Mouse (Mus musculus): ENCODE measurements around the gene Cntnap2. TPM values are rescaled to one million over a fixed set of nuclear protein-coding genes. Genes with fewer than 3 reads are reported as not detected.

Gene Cntnap2
- polyA plus RNA-seq, 1 experiment from 2014 or later, result 48.2 TPM

DNA sequence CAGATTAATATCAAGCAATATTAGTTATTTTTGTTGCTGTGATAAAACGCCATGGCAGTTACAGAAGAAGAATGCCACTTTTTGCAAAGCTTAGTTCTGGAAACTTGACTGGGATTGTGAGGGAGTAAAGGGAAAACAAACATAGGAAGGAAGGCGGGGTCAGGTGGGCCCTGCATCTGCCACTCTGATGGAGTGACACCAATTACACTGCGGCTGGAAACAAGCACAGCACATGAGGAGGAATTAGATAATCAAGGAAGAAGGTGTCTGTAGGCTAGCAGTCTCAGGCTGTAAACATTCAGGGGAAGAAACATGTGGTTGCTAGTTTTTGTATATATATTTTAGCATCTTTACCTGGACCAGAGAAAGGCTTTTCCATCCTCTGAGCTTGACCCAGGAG, 2233.3 kb downstream of the Cntnap2 start:
- Histone ChIP-seq H3K9me3 (ENCODE audit: control insufficient read depth, low read length) (no peaks in the 10 kb centered on the region), H3K4me3 (ENCODE audit: low read length) (no peak overlapping the region), H3K36me3 (ENCODE audit: control insufficient read depth, insufficient read depth, low read length) (no peaks in the 10 kb centered on the region), H3K27me3 (replicated peaks; ENCODE audit: control insufficient read depth, insufficient read depth, low read length) (no peaks in the 10 kb centered on the region), H3K27ac (ENCODE audit: low read depth, low read length) (no peak overlapping the region), H3K4me1 (ENCODE audit: control insufficient read depth, insufficient read depth, low read depth, low read length) (peaks cover under 1% of the 10 kb centered on the region; the same call in 1 of the 2 replicates), H3K4me2 (ENCODE audit: low read length) (no peak overlapping the region), H3K9ac (ENCODE audit: low read depth, low read length) (no peak overlapping the region)
- WGBS, result 63% methylated on average over 3 of the region's 3 CpGs
- ATAC-seq, result no peak

DNA sequence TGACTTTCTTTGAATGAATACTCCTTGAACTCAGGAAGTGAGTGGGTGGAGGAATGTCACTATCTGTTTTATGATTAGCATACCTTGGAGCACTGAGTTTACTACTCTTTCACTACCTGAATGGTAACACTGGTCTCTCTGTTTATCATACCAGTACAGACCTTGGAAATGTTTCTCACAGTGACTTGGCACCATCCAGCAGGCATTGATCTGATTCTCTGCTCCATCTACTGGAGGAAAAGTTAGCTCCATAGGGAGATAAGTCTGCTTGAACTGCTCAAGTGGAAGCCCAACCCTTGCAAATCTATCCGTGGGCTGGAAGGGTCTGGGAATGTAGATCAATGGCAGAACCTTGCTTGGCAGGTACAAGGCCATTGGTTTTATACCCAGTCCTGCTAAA, 2235.3 kb downstream of the Cntnap2 start:
- Histone ChIP-seq H3K4me2 (ENCODE audit: low read length) (no peak overlapping the region), H3K36me3 (ENCODE audit: control insufficient read depth, insufficient read depth, low read length) (peaks cover 4% of the 10 kb centered on the region; the same call in 1 of the 2 replicates), H3K27me3 (replicated peaks; ENCODE audit: control insufficient read depth, insufficient read depth, low read length) (no peaks in the 10 kb centered on the region), H3K4me3 (ENCODE audit: low read length) (no peak overlapping the region), H3K4me1 (ENCODE audit: control insufficient read depth, insufficient read depth, low read depth, low read length) (no peaks in the 10 kb centered on the region), H3K9me3 (ENCODE audit: control insufficient read depth, low read length) (no peaks in the 10 kb centered on the region), H3K9ac (ENCODE audit: low read depth, low read length) (no peak overlapping the region), H3K27ac (ENCODE audit: low read depth, low read length) (no peak overlapping the region)
- ATAC-seq, result no peak
- whole genome bisulfite sequencing, result 43% methylated on average over 1 of the region's 1 CpGs

DNA sequence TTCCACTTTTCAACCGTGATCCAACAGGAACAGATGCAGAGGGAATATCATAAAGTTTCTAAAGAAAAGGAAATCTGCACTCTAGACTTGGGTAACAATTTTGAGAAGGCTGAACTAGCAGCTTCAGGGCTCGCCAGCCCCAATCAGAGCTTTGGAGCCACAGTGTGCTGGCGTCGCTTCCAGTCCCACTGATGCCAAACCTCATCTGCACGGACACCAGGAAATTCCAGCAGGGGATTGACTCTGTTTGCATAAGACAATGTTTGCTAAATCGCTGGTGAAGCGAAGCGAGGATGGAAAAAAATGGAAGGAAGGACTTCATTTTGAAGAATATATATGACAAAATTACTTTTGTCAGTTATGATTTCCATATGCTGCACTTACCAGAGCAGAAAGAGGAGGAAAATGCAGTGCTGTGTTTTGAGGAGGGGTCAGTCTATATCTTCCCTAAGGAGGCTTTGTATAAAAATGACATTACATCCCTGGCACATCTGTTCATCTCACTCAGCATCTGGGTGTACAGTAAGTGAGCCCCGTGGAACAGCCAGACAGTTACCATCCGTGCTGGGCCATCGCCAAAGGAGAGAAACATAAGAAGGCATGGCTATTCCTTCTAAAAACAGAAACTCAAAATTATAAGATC, 2245.8 kb downstream of the Cntnap2 start:
- WGBS, result 60% methylated on average over 11 of the region's 11 CpGs
- Histone ChIP-seq H3K4me3 (ENCODE audit: low read length) (no peak overlapping the region), H3K9me3 (ENCODE audit: control insufficient read depth, low read length) (no peaks in the 10 kb centered on the region), H3K4me2 (ENCODE audit: low read length) (no peak overlapping the region), H3K27ac (ENCODE audit: low read depth, low read length) (no peak overlapping the region), H3K9ac (ENCODE audit: low read depth, low read length) (no peak overlapping the region), H3K27me3 (replicated peaks; ENCODE audit: control insufficient read depth, insufficient read depth, low read length) (no peaks in the 10 kb centered on the region), H3K4me1 (ENCODE audit: control insufficient read depth, insufficient read depth, low read depth, low read length) (no peaks in the 10 kb centered on the region), H3K36me3 (ENCODE audit: control insufficient read depth, insufficient read depth, low read length) (no peaks in the 10 kb centered on the region)
- ATAC-seq, result no peak

DNA sequence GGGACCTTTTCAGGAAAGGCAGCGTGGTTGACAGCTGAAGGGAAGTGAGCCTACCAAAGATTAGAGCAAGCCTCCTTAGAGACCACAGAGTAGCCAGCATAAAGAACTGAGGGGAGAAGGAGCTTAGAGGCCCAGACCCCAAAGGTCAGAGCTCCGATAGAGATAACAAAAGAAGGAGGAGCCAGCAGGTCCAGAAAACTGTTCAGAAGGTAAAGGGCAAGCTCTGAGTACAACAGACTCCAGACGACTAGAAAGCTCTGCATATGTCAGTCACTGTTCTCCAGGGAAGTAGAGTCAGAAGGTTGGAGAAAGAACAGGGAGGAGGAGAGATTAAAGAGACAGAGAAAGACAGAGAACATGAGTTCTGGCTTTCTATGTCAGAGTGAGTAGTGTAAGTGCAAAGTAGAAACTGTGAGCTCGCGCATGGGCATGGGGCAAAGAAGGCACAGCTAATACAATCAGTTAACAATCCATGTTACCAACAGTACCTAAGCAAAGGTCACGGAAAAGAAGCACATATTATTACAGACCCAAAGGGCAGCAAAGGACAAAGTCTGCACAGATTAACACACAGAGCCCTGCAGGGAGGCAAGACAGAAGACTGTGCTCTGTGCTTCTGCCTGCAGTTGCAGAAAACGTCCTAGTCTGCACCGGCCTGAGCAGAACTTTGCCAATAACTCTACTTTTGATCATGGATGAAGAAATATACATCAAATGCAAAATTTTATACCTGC, 2247.1 kb downstream of the Cntnap2 start:
- no peak overlapping the region for H3K27ac ChIP-seq (ENCODE audit: low read depth, low read length)
- H3K9ac ChIP-seq (ENCODE audit: low read depth, low read length), result no peak overlapping the region
- 51% methylated on average over 8 of the region's 8 CpGs for WGBS
- H3K9me3 ChIP-seq (ENCODE audit: control insufficient read depth, low read length), result no peaks in the 10 kb centered on the region
- H3K36me3 ChIP-seq (ENCODE audit: control insufficient read depth, insufficient read depth, low read length), result no peaks in the 10 kb centered on the region
- H3K4me3 ChIP-seq (ENCODE audit: low read length), result no peak overlapping the region
- no peak overlapping the region for H3K4me2 ChIP-seq (ENCODE audit: low read length)
- H3K4me1 ChIP-seq (ENCODE audit: control insufficient read depth, insufficient read depth, low read depth, low read length), result no peaks in the 10 kb centered on the region
- ATAC-seq, result 0 out of 2 replicates have a peak, but pooled peaks have one; percentile 30
- no peaks in the 10 kb centered on the region for H3K27me3 ChIP-seq (replicated peaks; ENCODE audit: control insufficient read depth, insufficient read depth, low read length)

DNA sequence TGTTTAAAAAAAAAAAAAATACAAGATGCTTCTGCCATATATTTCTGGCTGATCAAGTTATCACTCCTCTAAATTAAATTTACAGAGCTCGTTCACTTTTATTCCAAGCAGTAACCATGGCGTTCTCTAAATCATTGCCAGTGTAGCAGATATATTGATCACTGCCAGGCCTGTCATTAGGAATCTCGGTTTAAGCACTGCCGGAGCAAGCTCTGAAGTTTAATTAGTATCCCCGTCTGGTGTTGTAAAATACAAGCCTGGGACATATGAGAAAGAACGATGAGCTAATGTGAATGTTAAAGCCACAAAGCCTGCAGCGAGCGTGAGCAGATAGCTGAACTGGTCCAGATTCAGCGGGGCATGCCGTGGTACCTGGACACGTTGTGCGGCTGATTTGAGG, 2247.8 kb downstream of the Cntnap2 start:
- H3K4me3 ChIP-seq (ENCODE audit: low read length), result no peak overlapping the region
- H3K4me2 ChIP-seq (ENCODE audit: low read length), result peak overlapping the region; percentile 33
- no peak overlapping the region; the same call in 1 of the 2 replicates for H3K9ac ChIP-seq (ENCODE audit: low read depth, low read length)
- 0 out of 2 replicates have a peak, but pooled peaks have one; percentile 37 for ATAC-seq
- no peaks in the 10 kb centered on the region for H3K27me3 ChIP-seq (replicated peaks; ENCODE audit: control insufficient read depth, insufficient read depth, low read length)
- H3K9me3 ChIP-seq (ENCODE audit: control insufficient read depth, low read length), result no peaks in the 10 kb centered on the region
- no peak overlapping the region for H3K27ac ChIP-seq (ENCODE audit: low read depth, low read length)
- H3K36me3 ChIP-seq (ENCODE audit: control insufficient read depth, insufficient read depth, low read length), result no peaks in the 10 kb centered on the region
- WGBS, result 61% methylated on average over 12 of the region's 12 CpGs
- H3K4me1 ChIP-seq (ENCODE audit: control insufficient read depth, insufficient read depth, low read depth, low read length), result no peaks in the 10 kb centered on the region

DNA sequence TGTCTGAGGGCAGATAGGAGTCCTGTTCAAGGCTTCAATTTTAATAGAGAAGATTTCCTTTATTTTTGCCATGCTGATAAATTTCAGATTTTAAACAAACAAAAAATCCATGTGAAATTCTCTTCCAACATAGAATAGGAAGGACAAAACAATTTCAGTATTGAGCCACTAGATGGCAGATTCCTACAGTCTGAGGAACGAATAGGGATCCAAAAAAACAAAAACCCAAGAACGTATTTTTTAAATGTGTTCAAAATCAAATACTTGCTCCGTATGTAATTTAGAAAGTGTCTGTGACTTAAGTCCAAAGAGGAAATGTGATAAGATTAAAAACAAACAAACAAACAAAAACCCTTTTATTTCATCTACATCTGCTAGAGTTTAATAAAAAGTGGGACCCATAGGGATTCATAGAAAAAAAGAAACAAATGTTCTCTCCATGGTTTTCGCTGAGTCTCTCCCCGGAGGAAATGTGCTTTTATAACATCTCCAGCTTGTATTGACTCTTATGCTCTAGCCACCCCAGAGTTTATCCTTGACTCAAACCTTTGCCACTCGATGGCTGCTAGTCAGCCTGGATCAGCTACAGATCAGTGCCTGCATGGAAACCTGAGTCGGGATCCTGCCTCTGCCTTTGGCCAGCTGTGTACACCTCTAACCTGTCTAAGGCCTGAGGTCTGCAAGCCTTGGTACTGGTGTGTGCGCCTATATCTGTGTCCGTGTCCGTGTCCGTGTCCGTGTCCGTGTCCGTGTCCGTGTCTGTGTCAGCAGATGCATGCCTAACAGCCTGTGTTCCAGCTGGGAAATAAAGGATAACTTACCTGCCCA, 2255.6 kb downstream of the Cntnap2 start:
- peak overlapping the region; percentile 4; the same call in 1 of the 2 replicates for H3K9ac ChIP-seq (ENCODE audit: low read depth, low read length)
- ATAC-seq, result peak; percentile 53
- peak overlapping the region; percentile 44 for H3K4me2 ChIP-seq (ENCODE audit: low read length)
- peak overlapping the region; percentile 23 for H3K4me3 ChIP-seq (ENCODE audit: low read length)
- H3K4me1 ChIP-seq (ENCODE audit: control insufficient read depth, insufficient read depth, low read depth, low read length), result peaks cover 12% of the 10 kb centered on the region
- no peak overlapping the region for H3K27ac ChIP-seq (ENCODE audit: low read depth, low read length)
- no peaks in the 10 kb centered on the region for H3K36me3 ChIP-seq (ENCODE audit: control insufficient read depth, insufficient read depth, low read length)
- no peaks in the 10 kb centered on the region for H3K27me3 ChIP-seq (replicated peaks; ENCODE audit: control insufficient read depth, insufficient read depth, low read length)
- 58% methylated on average over 15 of the region's 15 CpGs for WGBS
- no peaks in the 10 kb centered on the region for H3K9me3 ChIP-seq (ENCODE audit: control insufficient read depth, low read length)

DNA sequence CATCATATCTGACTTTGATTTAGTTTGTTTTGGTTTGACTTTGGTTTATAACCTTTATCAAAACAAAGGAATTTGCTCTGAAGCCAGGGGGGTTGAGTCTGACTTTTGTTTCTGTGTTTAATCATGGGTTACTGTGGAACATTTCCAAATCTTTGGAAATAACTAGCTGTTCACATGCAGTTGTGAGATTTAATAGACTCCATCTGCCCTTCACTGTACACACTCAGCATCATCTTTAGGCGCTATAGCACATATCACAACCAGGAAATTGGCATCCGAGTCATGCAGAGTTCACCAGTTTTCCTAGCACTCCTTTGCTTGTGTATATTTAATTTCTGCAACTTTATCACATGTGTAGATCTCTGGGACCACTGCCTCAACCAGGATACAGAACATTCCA, 2256.3 kb downstream of the Cntnap2 start:
- H3K4me2 ChIP-seq (ENCODE audit: low read length), result no peak overlapping the region
- no peaks in the 10 kb centered on the region for H3K36me3 ChIP-seq (ENCODE audit: control insufficient read depth, insufficient read depth, low read length)
- 90% methylated on average over 2 of the region's 2 CpGs for WGBS
- no peaks in the 10 kb centered on the region for H3K27me3 ChIP-seq (replicated peaks; ENCODE audit: control insufficient read depth, insufficient read depth, low read length)
- H3K9me3 ChIP-seq (ENCODE audit: control insufficient read depth, low read length), result no peaks in the 10 kb centered on the region
- no peak overlapping the region for H3K4me3 ChIP-seq (ENCODE audit: low read length)
- H3K27ac ChIP-seq (ENCODE audit: low read depth, low read length), result no peak overlapping the region
- peaks cover 12% of the 10 kb centered on the region for H3K4me1 ChIP-seq (ENCODE audit: control insufficient read depth, insufficient read depth, low read depth, low read length)
- no peak overlapping the region for H3K9ac ChIP-seq (ENCODE audit: low read depth, low read length)
- ATAC-seq, result no peak

DNA sequence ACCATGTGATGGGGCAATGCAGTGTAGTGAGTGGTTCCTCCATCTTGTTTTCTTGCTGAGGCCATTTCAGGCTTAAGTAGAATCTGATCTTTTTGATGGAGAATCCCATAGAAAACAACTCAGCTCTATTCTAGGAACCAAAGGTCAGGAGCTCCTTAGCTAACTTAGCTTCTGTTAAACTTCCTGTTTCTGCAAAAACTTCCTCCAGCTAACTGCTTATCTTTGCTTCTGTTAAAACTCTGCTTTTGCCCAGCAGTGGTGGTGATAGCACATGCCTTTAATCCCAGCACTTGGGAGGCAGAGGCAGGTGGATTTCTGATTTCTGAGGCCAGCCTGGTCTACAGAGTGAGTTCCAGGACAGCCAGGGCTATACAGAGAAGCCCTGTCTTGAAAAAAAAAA, 2258.1 kb downstream of the Cntnap2 start:
- Histone ChIP-seq H3K9ac (ENCODE audit: low read depth, low read length) (no peak overlapping the region), H3K36me3 (ENCODE audit: control insufficient read depth, insufficient read depth, low read length) (no peaks in the 10 kb centered on the region), H3K27ac (ENCODE audit: low read depth, low read length) (no peak overlapping the region), H3K4me1 (ENCODE audit: control insufficient read depth, insufficient read depth, low read depth, low read length) (peaks cover 12% of the 10 kb centered on the region), H3K4me2 (ENCODE audit: low read length) (no peak overlapping the region), H3K27me3 (replicated peaks; ENCODE audit: control insufficient read depth, insufficient read depth, low read length) (no peaks in the 10 kb centered on the region), H3K9me3 (ENCODE audit: control insufficient read depth, low read length) (no peaks in the 10 kb centered on the region), H3K4me3 (ENCODE audit: low read length) (no peak overlapping the region)
- no peak for ATAC-seq

DNA sequence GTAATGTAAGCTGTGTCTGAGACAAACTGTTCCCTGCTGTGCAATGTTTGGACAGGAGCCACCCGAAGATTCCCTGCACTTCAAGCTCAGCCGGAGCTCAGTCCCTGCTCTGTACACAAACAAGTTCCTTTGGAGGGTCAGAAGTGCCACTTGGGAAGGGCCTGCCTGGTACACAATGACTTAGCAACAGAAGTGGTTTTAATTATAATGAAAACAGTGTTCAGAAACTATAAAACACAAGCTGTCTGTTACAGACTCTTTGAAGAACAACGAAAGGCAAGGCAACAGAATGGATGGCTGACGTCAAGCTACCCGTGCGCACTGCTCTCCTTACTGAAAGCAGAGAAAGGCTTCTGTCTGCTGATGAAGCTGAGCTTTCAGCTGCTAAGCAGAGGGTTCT, 2259.5 kb downstream of the Cntnap2 start:
- ATAC-seq, result peak; percentile 62
- peaks cover 12% of the 10 kb centered on the region for H3K4me1 ChIP-seq (ENCODE audit: control insufficient read depth, insufficient read depth, low read depth, low read length)
- peak overlapping the region; percentile 42 for H3K4me2 ChIP-seq (ENCODE audit: low read length)
- H3K9me3 ChIP-seq (ENCODE audit: control insufficient read depth, low read length), result no peaks in the 10 kb centered on the region
- H3K4me3 ChIP-seq (ENCODE audit: low read length), result peak overlapping the region; percentile 15; the same call in 1 of the 2 replicates
- H3K36me3 ChIP-seq (ENCODE audit: control insufficient read depth, insufficient read depth, low read length), result no peaks in the 10 kb centered on the region
- H3K27me3 ChIP-seq (replicated peaks; ENCODE audit: control insufficient read depth, insufficient read depth, low read length), result no peaks in the 10 kb centered on the region
- peak overlapping the region; percentile 43; the same call in 1 of the 2 replicates for H3K9ac ChIP-seq (ENCODE audit: low read depth, low read length)
- peak overlapping the region; percentile 72 for H3K27ac ChIP-seq (ENCODE audit: low read depth, low read length)
- WGBS, result 1% methylated on average over 6 of the region's 6 CpGs

All from hindbrain, embryonic 16.5 days (tissue).